Mouse (Mus musculus): Measurements from ENCODE around the gene Endov.

The Endov gene

DNA sequence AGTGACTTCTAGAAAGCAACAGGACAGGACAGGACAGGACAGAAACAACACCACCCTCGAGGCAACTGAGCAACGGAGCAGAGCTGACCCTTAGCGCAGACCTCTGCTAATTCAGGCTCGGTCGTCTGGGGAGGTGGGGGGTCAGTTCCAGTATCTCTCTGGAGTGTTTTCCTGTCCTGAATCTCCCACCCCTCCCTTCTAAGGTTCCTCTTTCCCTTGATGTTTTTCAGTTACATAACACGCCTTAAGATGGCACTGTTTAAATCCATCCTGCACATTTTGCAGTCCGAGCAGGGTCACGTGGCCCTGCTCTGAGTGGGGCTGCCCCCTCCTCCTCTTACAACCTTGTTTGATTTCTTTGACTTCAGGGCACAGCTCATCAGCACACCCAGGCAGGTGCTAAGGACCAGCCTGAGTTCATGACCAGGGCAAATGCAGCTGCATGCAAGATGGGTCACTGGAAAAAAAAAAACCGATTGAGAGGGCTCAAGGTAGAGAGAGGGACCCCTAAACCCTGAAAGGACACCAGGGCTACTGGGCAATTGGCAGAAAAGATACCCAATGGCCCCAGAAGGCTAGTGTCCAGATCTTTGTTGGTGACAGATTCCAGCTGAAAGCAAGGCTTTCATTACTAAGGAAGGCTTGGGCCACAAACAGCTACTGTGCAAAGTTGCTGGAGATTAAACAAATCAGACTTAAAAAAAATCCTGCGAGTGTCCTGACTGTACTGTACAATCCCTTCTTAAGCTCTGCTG, 54.8 kb downstream of the Endov start:
- no peak for DNase-seq (ENCODE audit: low spot score)

DNA sequence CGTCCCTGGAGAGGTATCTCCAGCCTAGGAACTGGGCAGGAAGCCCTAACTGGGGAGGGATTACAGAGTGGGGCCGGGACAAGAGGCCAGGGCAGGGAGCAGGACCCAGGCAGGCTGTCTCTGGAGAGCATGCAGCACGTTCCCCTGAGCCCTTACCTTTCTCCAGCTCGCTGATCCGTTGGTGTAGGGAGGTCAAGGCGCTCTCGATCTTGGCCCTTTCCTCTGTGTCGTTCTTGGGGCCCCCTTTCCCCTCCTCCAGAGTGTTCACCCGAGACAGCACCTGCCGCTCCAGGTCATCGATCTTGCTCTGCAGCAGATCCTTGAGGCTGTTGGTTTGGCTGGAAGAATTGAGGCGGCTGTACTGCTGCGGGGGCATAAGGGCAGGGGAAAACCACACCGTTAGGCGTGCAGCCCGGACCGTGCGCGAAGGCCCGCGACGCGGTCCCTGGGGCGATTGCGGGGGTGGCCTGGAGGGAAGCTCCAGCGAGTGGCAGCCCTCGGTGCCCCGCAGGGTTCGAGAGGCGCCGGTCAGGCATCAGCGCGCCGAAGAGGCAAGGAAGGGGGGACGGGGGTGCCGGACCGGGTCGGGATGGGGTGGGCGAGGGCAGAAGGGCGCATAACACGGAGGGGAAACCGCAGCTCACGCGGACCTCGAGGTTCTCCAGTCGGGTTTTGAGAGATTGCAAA, 55.5 kb downstream of the Endov start:
- DNase-seq (ENCODE audit: low spot score), result no peak

DNA sequence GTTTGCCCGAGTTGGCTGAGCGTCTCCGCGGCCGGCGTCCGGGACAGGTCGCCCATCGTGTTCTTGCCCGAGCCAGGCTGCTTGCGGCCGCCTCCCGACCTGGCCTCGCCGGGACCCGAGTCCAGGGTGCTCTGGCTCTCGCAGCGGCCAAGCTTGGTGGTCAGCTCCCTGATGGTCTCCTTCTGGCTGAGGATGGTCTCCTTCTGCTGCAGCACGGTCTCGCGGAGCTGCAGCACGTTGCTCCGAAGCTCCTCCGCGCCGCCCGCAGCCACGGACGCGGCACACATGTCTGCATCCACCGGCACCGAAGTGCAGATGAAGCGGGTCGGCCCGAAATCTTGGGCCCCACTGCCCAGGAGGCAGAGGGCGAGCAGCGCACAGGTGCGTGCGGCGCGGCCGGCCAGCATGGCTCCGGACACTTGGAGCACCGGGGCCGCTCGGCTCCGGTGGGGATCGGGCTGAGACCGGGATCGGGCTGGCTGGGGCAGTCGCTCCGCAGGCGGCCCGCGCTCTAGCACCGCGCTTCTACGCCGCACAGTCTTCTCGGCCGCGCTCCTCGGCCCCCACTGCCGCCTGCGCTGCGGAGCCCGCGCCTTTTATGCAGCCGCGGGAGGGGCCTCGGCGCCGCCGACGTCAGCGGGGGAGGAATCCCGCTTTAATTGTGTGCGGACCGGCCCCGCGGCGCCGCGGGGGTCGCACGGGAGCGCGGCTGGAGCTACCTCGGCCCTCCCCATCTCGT, 56.2 kb downstream of the Endov start, which contains the start of gene Nptx1:
Gene Nptx1 (minus strand): TSS at position 571 of the 739 bp plus-strand sequence.
- DNase-seq (ENCODE audit: low spot score), result no peak

DNA sequence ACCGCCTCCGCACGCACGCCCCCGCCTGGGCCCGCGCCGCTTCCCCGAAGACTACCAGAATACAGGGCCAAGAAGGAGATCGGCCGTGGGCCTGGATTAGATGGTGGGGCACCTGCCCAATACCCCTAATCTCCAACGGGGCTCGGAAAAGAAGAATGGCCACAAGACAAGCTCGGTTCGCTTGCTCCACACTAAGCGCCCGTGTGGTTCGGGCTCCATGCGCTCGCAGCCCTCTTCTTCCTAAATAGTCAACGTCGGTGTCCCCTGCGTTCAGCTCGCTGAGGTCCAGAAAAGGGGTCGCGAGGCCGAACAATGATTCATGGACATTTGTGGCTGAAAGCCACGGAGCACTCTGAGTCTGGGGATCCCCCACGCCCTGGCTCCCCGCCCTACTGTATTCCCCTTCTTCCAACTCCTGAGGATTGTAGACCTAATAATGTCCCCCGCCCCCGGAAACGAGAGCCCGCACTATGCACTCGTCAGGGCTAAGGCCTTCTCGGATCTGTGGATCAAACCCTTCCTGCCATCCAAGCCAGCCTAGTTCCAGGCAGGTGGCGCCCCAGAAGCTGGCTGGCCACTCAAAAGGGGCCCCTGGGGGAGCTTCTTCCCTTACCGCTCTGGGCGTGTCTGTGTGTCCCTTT, 56.9 kb downstream of the Endov start:
- no peak for DNase-seq (ENCODE audit: low spot score)

- no peak for DNase-seq (ENCODE audit: low spot score)
Measured at GRCm38 (mm10) chr11:119548741-119549370, 57.7 kb downstream of the Endov start.

DNA sequence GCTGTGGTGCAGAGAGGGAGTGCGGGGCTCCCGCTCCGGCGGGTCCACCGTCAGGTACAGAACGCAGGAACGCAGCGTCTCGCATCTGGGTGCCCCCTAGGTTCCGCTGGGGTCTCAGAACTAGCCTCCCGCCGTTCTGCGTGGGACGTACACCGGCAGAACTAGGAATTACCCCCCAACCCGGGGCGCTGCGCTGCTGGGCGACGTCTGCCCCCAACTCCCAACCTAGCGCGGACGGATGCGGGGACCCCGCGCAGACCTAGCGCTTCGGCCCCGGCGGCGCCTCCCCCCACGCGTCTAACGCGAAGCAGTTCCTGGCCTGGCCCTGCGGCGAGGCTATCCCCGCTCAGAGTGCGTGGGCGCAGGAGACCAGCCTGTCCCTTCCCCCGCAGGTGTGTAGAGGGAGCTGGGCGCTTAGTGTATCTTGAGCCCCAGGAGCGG, 58.2 kb downstream of the Endov start:
- no peak for DNase-seq (ENCODE audit: low spot score)

DNA sequence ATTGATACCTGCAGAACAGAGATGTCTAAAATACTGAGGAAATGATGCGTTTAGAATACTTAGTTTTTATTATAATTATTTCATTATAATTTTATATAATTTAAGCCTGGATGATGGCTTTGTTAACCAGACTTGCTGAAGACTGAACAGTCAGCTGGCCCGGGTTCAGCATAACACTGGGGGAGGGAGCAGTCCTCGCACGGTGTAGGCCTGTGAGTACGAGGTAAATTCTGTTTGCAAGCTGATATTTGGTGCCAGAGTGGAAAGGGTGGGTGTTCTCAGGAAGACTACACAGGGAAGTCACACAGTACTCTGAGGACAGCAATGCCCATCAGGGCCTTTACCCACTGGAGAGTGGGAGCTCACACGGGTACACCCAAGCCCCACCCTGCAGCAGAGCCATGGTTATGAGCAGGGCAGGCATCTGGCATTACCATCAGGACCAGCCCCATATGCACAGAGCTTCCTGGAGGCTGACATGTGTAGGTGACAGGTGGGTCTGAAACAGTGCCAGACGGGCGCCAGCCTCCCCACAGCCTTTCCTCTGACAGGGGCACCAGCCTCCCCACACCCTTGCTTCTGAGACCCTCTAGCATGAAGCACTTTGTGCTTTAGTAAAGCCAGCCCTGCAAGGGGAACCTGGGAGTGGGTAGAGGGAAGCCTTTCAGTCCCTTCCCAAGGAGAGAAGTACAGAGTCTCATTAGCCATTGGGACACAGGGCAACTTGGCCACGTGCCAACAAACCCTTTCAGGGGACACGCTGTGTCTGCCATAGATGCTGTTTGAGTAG, 59.6 kb downstream of the Endov start:
- no peak for DNase-seq (ENCODE audit: low spot score)

DNA sequence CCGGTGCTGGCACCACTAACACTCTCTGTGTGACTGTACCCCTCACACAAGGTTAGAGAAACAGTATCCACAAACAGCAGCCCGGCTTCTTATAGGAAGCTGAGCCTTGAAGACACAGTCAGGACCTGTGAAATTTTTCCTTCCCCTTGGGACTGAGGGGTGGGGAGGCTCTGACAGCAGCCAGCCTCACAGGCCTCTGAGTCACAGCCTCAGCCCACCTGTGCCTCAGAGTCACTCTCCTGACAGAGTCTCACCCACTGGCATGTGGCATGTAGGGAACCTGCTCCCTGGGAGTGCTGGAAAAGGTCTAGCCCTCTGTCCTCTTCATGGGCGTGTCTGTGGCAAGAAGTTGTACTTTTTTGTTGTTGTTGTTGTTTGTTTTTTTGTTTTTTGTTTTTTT, 60.3 kb downstream of the Endov start:
- DNase-seq (ENCODE audit: low spot score), result no peak

DNA sequence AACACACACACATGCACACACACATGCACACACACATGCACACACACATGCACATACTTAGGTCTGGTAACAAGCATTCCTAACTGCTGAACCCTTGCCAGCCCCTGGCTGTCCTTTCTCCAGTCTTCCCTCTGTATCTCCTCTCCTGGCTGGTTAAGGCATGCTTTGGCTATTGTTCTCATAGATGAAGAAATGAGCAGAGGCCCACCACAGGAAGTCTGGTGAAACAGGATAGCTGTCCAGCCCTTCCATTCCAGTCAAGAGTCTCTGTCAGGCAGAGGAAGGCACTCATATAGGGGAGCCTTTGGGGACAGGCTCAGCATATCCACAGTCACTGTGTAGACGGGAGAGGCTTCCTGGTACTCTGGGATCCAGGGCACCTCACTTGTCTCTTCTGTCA, 61.2 kb downstream of the Endov start:
- no peak for DNase-seq (ENCODE audit: low spot score)

- no peak for DNase-seq (ENCODE audit: low spot score)
Measured at GRCm38 (mm10) chr11:119552902-119553802, 62.0 kb downstream of the Endov start.

- no peak for DNase-seq (ENCODE audit: low spot score)
Measured at GRCm38 (mm10) chr11:119554706-119555105, 63.6 kb downstream of the Endov start.

- no peak for DNase-seq (ENCODE audit: low spot score)
Measured at GRCm38 (mm10) chr11:119555170-119555569, 64.0 kb downstream of the Endov start.

DNA sequence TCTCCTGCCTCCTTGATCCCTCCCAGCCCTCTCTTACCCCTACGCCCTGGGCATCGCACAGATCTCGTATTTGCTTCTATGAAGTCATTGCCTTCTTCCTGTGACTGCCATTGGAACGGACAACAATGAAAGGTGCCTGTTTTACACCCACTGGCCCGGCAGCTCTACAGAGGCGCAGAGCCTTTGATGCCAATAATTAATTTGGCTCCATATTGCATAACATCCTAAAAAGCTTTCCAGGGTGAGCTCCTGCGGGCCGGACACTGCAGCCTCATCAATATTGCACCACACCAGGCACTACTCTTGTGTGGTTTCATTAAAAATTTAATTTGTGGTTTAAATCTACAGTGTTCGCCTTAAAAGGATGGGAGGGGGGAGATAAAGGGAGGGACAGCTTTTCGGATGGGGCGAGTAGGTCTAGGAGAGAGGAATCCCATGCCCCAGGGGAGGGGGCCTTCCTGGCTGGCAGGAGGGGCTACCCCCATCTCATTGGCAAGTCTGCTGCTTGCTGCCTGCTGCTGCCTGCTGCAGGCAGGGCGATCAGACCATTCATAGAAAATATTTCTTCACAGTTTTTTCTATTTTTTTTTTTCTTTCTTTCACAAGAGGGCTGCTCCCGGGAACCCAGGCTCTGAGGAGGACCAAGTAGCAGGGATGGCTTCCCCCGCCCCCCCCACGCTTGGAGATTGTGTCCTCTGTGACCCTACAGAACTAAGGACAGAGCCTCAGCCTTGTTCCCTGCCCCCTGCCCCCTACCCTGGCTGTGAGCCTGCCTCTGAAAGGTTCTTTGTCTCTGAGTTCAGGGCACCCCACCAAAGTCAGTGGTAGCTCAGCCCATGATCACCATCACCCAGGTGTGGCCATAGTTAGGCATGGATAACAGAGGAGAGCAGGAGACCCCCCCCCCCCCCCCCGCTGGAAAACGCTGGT, 67.1 kb downstream of the Endov start:
- no peak for DNase-seq (ENCODE audit: low spot score)

- DNase-seq (ENCODE audit: low spot score), result no peak
Measured at GRCm38 (mm10) chr11:119558870-119559610, 67.9 kb downstream of the Endov start.
